Mouse (Mus musculus): Measurements from ENCODE around the gene Scamp1.
A peak's percentile ranks its signal among the peaks of the same experiment; 100 is the strongest.

Gene Scamp1

DNA sequence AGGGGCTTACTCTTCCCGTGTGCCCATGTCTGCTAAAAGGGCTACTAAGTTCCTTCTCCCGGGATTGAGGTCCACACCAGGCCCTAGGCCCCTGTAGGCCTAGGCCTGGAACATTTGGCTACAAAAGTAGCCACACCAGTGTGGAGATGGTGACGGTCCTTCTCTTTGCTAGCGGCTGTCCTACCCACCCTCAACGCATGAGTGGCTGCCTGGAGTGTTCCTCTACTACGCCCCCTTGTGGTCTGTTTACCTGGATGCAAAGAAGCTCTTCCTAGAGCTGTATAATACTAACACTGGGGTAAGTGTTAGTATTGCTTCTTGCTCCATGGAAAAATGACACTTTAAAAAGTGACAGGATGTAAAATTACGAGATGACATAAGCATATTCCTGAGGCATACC lies 108.5 kb downstream of the Scamp1 start:
- DNase-seq (ENCODE audit: low spot score) = peak; percentile 60

DNA sequence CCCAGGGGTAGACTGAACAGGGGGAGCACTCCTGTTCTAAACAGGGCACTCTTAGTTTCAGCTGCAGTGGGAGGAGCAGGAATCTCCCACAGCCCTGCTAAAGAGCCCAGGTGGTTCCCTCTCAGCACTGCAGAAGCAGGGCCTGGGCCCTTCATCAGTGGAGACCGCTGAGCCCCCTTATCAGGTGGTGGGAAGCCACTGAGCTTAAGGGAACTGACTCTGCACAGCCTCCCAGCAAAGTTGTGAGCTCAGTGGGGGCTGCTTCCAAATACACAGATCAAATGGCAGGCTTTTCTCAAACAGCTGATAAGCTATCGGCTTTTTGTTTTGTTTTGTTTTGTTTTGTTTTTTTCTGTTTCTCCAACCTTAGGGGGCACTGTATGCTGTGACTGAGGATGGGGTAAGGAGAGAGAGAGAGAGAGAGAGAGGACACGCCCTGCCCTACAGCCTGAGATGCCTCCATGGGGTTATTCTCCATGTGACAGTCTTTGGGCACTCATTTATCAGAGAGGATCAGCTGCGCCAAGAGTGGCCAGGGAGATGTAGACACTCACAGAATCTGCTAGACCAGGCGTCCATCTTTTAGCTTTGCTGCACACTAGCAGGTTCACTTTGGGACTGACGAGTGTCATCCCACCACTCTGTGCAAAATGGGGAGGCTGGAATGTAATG lies 110.1 kb downstream of the Scamp1 start:
- DNase-seq (ENCODE audit: low spot score) = no peak

DNA sequence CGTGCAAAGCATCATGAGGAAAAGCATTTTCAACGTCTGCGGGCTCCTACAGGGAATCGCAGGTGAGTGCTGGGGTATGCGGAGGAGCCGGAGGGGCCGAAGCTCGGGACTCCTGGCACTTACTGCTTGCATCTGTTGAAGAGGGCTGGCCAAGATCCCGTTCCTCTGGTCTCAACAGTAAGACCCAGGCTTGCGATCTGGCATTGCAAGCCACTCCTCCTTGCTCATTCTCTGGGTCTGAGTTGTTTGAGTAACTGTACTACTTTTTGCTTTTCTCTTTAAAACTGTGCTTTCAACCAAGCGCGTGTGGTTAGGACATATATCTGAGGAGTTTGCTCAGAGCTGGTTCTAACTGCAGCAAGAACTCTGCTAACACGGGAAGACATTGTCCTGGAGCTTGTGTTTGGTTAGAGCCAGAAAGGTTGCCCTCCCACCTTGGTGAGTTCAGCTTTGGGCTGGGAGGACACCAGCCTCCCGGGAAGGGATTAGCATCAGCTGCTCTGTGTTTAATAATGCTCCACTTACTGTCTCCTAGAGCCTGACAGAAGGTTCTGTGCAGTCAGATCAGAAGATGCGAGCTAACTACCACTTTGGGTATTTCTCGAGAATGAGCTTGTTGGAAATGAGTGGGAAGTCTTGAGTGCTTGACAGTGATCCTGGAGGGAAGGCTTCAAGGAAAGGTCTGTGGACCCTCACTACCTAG lies 110.9 kb downstream of the Scamp1 start:
- no peak for DNase-seq (ENCODE audit: low spot score)

DNA sequence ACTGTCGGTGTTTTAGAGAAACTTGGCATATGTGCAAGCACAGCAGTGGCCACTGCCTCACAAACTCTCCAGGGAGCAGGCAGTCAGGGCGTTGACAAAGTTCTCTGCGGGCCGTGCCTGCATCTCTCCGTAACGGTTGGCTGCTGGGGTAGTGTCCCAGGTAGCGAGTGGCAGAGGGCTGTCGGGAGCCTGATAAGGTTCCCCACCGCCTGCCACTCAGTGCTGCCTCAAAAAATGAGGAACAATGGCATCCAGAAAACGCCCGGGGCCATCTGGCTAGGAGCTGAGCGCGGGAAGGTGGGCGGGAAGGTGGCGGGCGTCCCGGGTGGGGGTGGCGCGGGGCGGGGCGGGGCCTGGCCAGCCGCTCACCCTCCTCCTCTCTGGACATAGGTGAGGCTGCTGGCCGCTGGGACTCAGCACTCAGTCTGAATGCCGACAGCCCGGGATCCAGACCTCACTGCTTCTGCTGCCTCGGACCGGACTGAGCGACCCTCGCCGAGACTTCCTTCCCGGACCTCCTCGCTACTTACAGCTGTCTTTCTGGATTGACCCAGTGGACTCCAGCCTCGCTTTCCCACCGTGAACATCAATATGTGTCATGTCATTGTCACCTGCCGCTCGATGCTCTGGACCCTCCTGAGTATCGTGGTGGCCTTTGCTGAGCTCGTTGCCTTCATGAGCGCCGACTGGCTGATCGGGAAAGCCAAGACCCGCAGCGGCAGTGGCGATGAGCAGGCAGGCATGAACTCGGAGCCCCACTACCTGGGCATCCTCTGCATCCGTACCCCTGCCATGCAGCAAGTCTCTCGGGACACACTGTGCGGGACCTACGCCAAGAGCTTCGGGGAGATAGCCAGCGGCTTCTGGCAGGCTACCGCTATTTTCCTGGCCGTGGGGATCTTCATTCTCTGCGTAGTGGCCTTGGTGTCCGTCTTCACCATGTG lies 111.8 kb downstream of the Scamp1 start:
- DNase-seq (ENCODE audit: low spot score) = peak; percentile 32

DNA sequence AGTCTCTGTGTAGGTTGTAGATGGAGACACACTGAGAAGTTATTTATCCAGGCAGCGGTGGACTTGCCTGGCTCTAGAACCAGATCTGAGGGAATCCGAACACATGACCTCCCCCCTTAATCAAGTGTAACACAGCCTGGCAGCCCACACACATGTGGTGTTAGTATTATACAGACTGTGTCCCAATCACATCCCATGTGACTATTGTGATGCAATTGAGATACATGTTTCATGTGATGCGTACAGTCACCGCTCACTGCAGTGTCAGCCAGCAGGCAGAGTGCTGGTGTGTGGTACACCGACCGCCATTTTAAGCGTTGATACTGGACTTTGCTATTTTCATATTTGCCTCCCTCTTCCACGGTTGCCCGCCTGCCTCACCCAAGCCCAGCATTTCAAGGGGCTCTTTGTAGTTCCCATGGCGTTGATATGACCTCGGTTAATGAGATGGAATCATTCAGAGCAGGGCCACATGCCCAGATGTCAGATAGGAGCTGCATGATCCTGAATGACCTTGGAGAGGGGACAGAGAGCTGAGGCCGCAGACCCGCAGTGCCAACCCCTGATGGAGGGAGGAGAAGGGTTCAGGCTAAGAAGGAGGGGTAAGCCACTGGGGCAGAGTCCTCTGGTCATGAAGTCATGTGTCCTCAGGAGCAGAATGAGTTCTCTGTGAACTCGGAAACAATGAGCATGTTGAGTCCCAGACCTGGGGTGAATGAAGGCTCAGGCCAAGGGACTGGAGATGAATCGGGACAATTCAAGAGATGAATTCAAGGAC lies 112.9 kb downstream of the Scamp1 start:
- DNase-seq (ENCODE audit: low spot score) = no peak

DNA sequence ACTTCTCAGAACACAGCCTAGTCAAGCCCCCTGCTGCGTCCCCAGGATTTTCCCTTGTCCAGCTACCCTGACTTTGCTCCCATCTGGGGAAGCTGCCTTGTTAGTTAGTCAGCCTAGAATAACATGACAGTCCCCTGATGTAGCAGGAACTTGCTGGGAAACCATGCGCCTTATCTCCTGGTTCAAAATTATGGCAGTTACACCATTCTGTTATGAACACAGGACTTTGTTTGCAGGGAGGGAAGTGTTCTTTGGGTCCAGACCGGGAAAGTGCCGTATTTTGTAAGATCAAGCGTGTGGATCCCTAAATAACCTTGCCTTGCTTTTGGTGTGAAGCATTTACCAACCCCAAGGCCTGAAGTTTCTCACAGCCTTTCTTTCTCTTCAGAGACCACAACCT lies 114.0 kb downstream of the Scamp1 start:
- DNase-seq (ENCODE audit: low spot score) = no peak

DNA sequence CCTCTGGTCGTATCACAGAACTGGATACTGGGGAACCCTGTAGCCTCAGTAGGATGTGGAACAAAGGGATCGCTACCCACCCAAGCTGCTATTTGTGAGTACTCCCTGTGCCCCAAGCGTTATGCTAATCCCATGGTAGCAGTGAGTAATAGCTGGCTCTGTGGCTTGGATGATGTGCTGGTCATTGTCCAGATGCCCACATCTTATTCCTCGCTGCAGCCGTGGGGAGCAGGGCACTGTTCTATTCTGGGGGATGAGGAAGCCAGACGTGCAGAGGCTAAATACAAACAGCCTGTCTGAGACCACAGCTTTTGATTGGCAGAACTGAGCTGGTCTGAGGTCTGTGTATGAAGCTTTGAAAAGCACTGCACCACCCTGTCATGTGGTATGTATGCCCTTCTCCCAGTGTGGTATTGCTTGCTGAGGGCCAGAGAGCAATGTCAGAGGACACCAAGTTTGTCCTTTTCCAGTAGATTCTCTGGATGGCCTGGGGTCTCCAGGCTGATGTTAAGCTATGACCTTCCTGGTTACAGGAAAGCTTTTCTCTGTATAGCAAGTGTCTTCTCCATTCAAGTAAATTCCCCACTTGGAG lies 116.2 kb downstream of the Scamp1 start:
- no peak for DNase-seq (ENCODE audit: low spot score)

DNA sequence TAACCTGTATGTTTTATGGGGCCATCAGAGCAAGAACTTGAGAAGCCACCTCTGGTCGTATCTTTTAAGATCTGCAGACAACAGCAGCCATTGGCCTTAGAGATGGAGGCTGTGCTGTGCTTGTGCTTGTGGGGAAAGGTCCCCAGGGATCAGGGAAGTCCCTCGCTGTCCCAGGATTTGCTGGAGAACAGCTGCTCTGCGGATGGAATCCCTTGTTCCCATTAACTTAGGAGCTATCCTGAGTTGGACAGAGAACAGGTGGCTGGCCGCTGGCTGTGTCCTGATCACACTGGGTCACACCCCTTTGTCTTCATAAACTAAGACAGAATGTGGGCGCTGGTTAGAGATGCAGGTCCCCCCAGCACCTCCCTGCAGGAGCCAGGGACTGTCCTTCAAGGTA lies 117.3 kb downstream of the Scamp1 start:
- DNase-seq (ENCODE audit: low spot score) = no peak

DNA sequence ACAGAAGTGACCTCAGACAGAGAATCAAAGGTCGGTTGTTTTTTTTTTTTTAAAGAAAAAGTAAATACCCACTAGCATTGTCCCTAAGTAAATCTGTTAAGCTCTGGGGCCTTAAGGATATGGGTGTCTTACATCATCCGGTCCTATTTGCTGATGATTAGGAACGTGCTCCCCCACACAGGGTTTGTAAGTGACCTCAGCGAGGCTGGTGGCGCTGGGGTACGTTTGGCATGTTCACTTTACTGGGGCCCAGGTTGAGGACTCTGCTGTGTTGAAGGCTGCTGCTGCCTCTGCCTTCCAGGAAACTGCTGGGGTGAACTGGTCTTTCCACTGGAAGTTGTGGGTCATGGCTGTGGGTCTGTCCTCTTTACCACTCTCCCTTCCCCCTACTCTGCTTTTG lies 121.2 kb downstream of the Scamp1 start:
- no peak for DNase-seq (ENCODE audit: low spot score)

DNA sequence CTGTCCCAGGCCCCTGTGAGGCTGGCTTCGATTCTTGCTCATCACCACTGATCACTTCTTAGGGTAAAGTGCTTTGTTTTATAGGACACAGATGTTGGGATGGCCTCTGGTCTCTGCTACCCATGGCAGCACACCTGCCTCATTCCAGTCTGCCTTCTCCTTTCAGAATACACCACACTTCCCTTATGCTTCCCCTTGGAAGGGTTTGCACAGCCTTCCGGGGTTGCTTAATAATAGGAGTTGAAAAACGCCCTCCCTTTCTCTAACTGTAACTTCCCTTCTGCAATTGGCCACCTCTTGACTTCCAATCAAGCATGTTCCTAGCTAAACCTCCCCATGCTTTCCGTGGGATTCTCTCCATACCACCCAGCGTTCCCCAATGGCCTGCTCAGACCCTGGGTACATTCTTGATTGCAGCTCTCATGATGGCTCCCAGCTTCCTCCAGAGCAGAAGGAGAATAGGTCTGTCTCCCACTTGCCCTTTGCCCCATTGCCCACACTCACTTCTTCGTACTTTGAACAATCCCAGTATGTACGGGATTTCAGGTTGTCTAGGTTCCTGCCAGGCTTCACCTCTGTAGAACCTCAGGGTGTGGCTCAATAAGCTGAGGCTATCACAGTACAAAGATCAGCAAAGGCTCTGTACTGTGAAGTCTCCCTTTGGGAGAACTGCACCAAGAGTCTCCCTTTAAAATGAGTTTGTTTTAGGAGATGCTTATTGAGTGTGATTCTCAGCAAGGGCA lies 126.0 kb downstream of the Scamp1 start:
- no peak for DNase-seq (ENCODE audit: low spot score)

DNA sequence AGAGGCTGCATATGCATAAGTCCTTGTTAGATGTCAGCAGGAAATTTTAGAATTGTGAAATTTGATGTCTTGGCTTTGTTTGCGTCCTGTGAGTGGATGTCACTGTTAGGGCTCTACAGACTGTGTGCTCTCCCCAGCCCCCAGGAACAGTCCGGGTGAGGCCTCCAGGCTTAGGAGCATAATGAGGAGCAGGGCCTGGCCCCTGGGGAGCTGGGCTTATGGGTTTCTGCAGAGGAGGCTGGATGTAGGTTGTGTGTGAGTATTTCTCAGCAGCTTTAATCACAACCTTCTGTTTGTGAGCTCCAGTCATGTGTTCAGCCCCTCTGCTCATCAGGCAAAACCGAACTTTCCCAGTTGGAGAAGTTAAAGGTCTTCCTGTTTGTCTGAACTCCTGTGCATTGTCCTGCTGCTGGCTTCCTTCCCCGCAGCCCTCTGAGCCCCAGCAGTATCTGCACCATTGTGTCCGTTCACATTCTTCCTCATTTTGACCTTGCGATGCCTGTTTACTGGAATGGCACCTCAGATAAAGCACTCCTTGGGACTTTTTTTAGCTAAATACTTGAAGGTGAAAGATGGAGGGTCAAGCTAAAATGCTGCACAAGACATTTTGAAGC lies 126.7 kb downstream of the Scamp1 start:
- no peak for DNase-seq (ENCODE audit: low spot score)

DNA sequence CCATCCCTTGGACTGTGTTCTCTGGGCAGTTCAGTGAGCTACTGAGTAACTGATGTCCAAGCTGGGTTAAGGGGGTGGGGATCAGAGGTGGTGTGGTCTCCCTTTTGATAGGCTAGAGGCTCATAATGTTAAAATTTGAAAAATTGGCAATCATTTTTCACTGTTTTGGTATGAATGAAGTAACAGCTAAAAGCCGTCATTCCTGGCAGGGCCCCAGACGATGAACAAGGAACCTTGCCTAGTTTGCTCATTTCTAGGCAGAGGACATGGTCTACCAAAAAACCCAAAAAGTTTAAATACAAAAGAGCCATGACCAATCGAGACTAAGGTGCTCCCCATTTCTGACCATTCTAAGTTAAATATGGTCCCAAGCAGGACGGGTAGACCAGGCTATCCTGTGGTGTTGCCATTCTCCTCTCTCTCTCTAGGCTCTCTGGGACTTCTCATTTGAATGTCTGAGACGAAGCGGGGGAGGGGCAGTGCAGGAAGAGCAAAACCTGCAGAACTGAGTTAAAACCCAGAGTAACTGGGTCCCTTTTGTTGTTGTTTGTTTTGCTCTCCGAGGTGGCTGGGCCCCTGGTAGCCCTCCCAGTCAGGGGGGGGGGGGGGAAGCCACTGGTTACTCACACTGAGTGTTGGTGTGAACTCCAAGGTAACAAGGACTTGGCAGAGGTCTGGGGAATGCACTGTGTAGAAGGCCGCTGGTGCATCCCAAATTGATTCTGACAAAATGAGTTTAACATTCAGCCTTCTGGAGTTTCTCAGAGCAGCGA lies 129.8 kb downstream of the Scamp1 start:
- DNase-seq (ENCODE audit: low spot score) = no peak

DNA sequence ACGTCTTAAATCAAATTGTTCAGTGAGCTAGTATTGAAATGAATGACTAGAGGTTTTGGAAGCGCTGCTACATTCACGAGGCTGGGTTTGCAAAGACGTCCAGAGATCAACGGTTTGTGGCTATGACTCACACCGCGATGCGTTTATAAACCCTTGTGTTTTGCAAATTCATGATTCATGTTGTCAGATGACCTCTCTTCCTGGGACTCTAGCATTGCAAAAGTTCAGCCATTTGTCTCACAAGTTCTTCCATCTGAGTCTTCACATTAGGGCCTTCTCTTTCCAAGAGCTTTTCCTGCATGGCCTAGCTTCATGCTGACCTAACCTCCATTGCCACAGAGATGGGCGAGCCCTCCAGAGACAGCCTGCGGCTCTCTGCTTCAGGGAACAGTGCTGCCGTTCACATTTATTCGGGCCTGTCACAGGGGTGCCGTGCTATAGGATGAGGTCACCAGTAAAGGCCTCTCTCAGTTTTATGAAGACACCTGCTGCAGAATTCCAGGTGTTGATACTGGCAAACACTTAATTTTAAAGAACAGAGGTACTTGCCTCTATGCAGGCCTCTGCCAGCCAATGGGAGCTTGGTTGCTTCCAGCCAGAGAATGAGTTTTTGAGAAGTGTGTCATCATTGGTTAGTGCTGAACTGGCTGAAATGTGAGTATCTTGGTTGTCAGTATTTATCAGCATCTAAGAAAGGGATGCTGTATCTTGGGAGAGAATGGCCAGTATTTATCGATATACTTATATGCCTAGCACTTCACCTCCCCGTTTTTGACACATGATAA lies 131.0 kb downstream of the Scamp1 start:
- no peak for DNase-seq (ENCODE audit: low spot score)

DNA sequence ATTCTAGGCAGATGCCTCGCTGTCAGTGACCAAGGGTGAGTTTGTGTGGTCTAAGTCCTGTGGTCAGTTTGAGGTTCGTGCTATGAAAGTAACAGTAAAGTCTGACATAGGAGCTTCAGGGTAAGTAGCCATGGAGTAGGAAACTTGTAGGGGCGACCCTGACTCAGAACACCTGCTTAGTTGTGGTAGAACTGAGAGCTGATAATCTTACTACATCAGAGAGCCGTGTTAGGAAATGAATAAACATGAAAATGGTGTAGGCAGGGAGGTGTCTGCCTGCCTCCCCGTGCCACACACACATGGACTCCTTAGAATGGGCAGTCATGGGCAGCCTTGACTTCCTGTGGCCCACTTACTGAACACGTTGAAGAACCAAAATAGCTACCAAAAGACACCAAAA lies 132.0 kb downstream of the Scamp1 start:
- DNase-seq (ENCODE audit: low spot score) = no peak

DNA sequence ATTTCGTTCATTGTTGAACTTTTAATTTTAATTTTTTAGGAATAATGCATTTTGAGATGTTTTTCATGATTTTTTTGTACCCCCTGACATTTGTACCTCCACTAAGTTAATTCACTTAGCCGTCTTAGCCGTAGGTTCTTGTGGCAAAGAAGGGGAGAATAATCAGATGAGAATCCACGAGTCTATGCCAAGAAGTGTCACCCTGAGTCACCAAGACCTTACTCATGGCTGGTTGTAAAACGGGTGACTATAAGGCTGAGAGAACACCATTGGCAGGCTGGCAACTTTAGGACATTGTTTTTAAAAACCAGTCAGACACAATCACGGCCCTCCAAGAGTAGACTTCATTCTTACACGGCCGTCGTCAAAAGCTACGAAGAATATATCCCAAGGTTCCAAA lies 132.8 kb downstream of the Scamp1 start:
- no peak for DNase-seq (ENCODE audit: low spot score)

All from testis, postnatal 14 days (tissue).